Mouse (Mus musculus): ENCODE measurements around the gene Sart3.

The Sart3 gene

GRCm38 (mm10) chr5:113772450-113772895 lies at the start of gene Sart3, which contains the start of gene Iscu:
Gene Sart3, minus strand, starts transcription at chr5:113772510.
Gene Iscu, plus strand, starts transcription at chr5:113772748.
- peak; percentile 96 for DNase-seq (ENCODE audit: inconsistent ontology term)

- DNase-seq (ENCODE audit: inconsistent ontology term): no peak
Measured at GRCm38 (mm10) chr5:113818572-113818971, 46.3 kb upstream of the Sart3 start.

- DNase-seq (ENCODE audit: inconsistent ontology term): peak; percentile 79
Measured at GRCm38 (mm10) chr5:113815638-113816152, 43.4 kb upstream of the Sart3 start.

- no peak for DNase-seq (ENCODE audit: inconsistent ontology term)
Measured at GRCm38 (mm10) chr5:113815041-113815389, 42.7 kb upstream of the Sart3 start.

- DNase-seq (ENCODE audit: inconsistent ontology term): no peak
Measured at GRCm38 (mm10) chr5:113814111-113815040, 42.1 kb upstream of the Sart3 start.

- no peak for DNase-seq (ENCODE audit: inconsistent ontology term)
Measured at GRCm38 (mm10) chr5:113813608-113814007, 41.3 kb upstream of the Sart3 start.

- DNase-seq (ENCODE audit: inconsistent ontology term): no peak
Measured at GRCm38 (mm10) chr5:113812638-113813037, 40.3 kb upstream of the Sart3 start.

GRCm38 (mm10) chr5:113811824-113812420 lies 39.6 kb upstream of the Sart3 start:
- peak; percentile 22 for DNase-seq (ENCODE audit: inconsistent ontology term)

GRCm38 (mm10) chr5:113810111-113810510 lies 37.8 kb upstream of the Sart3 start:
- no peak for DNase-seq (ENCODE audit: inconsistent ontology term)

- DNase-seq (ENCODE audit: inconsistent ontology term): no peak
Measured at GRCm38 (mm10) chr5:113808177-113808576, 35.9 kb upstream of the Sart3 start.

- DNase-seq (ENCODE audit: inconsistent ontology term): no peak
Measured at GRCm38 (mm10) chr5:113807712-113808111, 35.4 kb upstream of the Sart3 start.

GRCm38 (mm10) chr5:113806414-113806813 lies 34.1 kb upstream of the Sart3 start:
- no peak for DNase-seq (ENCODE audit: inconsistent ontology term)

GRCm38 (mm10) chr5:113805301-113805700 lies 33.0 kb upstream of the Sart3 start:
- no peak for DNase-seq (ENCODE audit: inconsistent ontology term)

GRCm38 (mm10) chr5:113804395-113804966 lies 32.2 kb upstream of the Sart3 start:
- DNase-seq (ENCODE audit: inconsistent ontology term): no peak

GRCm38 (mm10) chr5:113800280-113800679 lies 28.0 kb upstream of the Sart3 start, which contains the start of gene Tmem119:
Gene Tmem119, minus strand, starts transcription at chr5:113800516.
- peak; percentile 51 for DNase-seq (ENCODE audit: inconsistent ontology term)

GRCm38 (mm10) chr5:113799691-113800090 lies 27.4 kb upstream of the Sart3 start:
- no peak for DNase-seq (ENCODE audit: inconsistent ontology term)

GRCm38 (mm10) chr5:113798525-113798924 lies 26.2 kb upstream of the Sart3 start:
- DNase-seq (ENCODE audit: inconsistent ontology term): no peak

- DNase-seq (ENCODE audit: inconsistent ontology term): no peak
Measured at GRCm38 (mm10) chr5:113797149-113797882, 25.0 kb upstream of the Sart3 start.

- no peak for DNase-seq (ENCODE audit: inconsistent ontology term)
Measured at GRCm38 (mm10) chr5:113796401-113797148, 24.3 kb upstream of the Sart3 start.

GRCm38 (mm10) chr5:113791197-113792095 lies 19.1 kb upstream of the Sart3 start:
- DNase-seq (ENCODE audit: inconsistent ontology term): no peak

All from Muller cell, postnatal 12 days (primary cell).